Comparison of ENCODE assay signal across 8 mouse cellular contexts in genomic region chr6:136803739-136804633, GRCm38 (mm10). TPM values are rescaled to one million over a fixed set of nuclear protein-coding genes. Genes with fewer than 3 reads are reported as not detected.
DNase-seq lines count a peak whose midpoint lies in the region; ATAC-seq and TF ChIP-seq lines count a peak whose summit lies in the region.

Gene Hist4h4, minus strand, starts transcription at chr6:136804415.

- H3K27ac ChIP-seq in gastrocnemius, adult 2 months: peak within 1 kb of the TSS; percentile 98

- TF ChIP-seq CTCF in gastrocnemius, adult 2 months (IDR thresholded peaks at IDR 0.05): no peak

- DNase-seq in ZHBTc4 (ENCODE audit: low read depth, low spot score): peak; percentile 96
- peak; percentile 94 for DNase-seq in gastrocnemius, adult 2 months
- DNase-seq in hindlimb bud, embryonic 11.5 days (ENCODE audit: extremely low spot score, low read depth, low spot score): peak; percentile 100
- DNase-seq in left cerebral cortex, adult 9 months (ENCODE audit: low spot score in 2 of 2): peak; percentile 84 to 98
- peak; percentile 91 for DNase-seq in right cerebral cortex, postnatal 14 days
- DNase-seq in urinary bladder, postnatal 36 days (ENCODE audit: low spot score in 2 of 2): peak; percentile 97 to 98

- intact Hi-C loops in gastrocnemius, adult 2 months (cut with DNase I): loop anchor here (1.0 to 10.0 kb wide), 2 partner anchors 23 to 259 kb away; partner anchors contain the start of gene BC049715

- H3K4me3 ChIP-seq in gastrocnemius, adult 2 months: peak within 1 kb of the TSS; percentile 74

- ATAC-seq in common myeloid progenitor, adult 5-6 weeks (replicated peaks; ENCODE audit: low read depth, poor library complexity, severe bottlenecking): peak; percentile 56
- ATAC-seq in megakaryocyte progenitor cell, adult 5-6 weeks (replicated peaks; ENCODE audit: poor library complexity): peak; percentile 56

RNA-seq across cellular contexts. Expression of gene Hist4h4, which starts in this region (rescaled TPM):
- total RNA-seq in common myeloid progenitor, adult 5-6 weeks (2017): 32.2 and 34.4 TPM in 2 replicates
- total RNA-seq in gastrocnemius, adult 2 months (2021): 1 to 10 TPM; 4.2 to 4.5 TPM
- total RNA-seq in megakaryocyte progenitor cell, adult 5-6 weeks (2015): 16.6 and 20.5 TPM in 2 replicates
- total RNA-seq in megakaryocyte progenitor cell, adult 5-6 weeks (2017): 38.8 and 46.4 TPM in 2 replicates

Comparison
In these comparisons a context has a peak if more than half of its experiments do, and no peak if none do; other contexts are left out.
1. Peak in every context shown above with its lines: DNase-seq, ATAC-seq, H3K4me3 ChIP-seq and H3K27ac ChIP-seq.